Mouse (Mus musculus) left cerebral cortex, postnatal 4 days (tissue): Measurements from ENCODE around the gene Gm14214. TPM values are rescaled to one million over a fixed set of nuclear protein-coding genes. Genes with fewer than 3 reads are reported as not detected.
A peak's percentile ranks its signal among the peaks of the same experiment; 100 is the strongest.

Experiments
- DNase-seq: peaks from one replicate; pipeline ENCODE4 v3.0.0-alpha.2; 2022
- intact Hi-C: fragments of 180-260 bp; cut with DNase I; formaldehyde crosslinking; loops from one replicate; pipeline ENCODE4 v1.15.1; 2025
- total RNA-seq, 2 experiments: library from RNA; stranded (reverse); gene quantifications; 2 replicates each; pipeline ENCODE4 v1.2.3; 2021

The Gm14214 gene
- not detected for total RNA-seq

DNA sequence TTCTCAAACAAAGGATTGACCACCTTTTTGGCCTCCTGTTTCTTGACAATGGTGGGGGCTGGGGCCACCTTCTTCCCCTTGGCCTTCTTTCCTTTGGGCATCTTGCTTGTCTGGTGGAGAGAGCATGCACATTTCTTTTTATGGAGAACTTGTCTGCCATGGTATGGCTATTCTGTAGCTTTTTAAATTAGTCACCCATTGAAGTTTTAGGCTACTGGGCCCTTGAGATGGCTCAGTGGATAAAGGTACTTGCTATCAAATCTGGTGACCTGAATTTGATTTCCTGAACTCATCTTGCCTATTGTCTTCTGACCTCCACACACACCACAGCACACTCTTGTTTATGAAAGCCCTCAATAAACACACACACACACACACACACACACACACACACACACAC lies at the start of gene Gm14214:
Gene Gm14214, minus strand, starts transcription at position 101 of the 400 bp plus-strand sequence.
- intact Hi-C loops = loop anchor here (10.0 kb wide), 1 partner anchor 55 kb away; no protein-coding TSS in a partner anchor
- DNase-seq = no peak

DNA sequence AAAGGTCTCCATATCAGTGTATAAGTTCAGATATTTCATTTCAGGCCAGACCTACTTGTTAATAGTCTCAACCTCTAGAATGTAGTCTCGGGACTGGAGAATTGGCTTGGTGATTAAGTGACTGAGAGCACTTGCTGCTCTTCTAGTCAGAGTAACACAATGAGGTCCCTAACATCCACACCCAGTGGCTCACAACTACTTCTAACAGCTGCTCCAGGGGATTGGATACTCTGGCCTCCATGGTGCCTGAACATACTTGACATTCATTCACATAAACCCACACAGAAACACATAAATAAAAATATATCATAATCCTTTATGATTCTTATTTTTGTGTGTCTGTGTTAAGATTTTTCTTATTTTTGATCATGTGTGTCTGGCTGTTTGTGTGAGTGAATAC lies 48.8 kb upstream of the Gm14214 start:
- intact Hi-C loops = no loop called here

DNA sequence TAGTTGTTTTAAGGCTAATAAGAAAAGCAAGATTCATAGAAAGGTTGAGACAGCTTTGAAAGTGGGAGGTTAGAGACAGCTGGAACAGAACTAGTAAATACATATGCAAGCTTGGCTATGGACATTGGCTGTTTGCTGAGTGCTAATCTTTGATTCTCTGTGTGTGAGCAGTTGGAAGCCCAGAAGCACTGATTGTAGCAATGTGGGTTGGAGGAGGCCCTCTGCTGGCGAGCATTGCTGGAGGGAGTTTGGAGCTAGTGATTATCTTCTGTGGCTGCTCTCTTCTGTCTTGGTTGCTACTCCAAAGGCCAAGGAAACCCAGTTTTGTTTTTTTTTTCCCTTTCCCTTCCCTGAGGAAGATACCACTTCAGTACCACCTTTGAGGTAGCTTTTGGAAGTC lies 48.0 kb upstream of the Gm14214 start:
- intact Hi-C loops = no loop called here
- DNase-seq = peak; percentile 53

More for the DNA sequence above, 48.8 kb upstream of the Gm14214 start:
- no peak for DNase-seq

DNA sequence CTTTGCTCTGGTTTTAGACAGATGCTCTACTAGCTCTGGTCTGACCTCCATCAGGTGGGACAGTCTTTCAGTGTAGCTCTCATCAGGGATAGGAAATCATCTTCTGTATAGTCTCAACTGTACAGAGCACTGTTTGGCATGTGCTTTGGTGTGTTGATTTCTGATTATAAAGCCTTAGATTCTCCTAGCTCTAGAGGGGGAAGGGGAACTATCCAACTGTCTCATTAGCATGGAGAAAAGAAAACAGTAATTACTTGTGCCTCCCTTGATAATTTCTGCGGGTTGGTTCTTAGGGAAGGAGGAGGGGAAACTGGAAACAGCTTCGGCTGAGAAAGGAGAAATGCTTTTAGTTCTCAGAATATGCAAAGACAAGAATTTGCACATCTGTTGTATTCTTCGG lies 47.3 kb upstream of the Gm14214 start:
- intact Hi-C loops = no loop called here
- DNase-seq = no peak

DNA sequence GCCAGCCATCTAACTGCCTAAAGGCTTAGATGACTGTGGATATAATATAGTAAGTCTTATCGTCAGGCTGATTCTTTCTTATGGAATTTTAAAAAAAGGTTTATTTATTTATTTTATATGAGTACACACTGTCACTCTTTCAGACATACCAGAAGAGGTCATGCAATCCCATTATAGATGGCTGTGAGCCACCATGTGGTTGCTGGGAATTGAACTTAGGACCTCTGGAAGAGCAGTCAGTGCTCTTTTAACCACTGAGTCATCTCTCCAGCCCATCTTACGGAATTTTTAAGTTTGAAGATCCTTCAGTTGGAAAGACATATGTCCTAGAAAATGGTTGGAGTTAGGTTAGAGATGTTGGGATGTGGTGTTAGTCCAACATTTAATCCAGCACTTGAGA lies 43.6 kb upstream of the Gm14214 start:
- intact Hi-C loops = no loop called here

DNA sequence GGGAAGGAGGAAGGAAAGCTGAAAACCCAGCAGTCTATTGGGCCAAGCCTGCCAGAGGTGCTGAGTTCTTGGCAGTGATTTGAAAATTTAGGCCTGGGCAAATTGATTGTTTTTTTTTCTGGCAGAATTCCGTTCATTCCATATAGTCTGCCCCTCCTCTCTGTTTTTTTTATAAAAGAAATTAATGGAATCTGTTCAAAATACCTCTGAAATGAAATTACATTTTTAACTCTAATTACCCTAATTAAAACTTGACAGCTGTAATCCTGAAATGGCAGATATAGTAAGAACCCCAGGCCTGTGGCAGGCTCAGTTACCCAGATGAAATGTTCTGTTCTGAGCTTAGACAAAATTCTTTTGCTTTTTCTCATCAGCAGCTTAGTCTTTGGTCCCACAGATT lies 41.0 kb upstream of the Gm14214 start:
- no peak for DNase-seq
- intact Hi-C loops = no loop called here

More for the DNA sequence above, 43.6 kb upstream of the Gm14214 start:
- DNase-seq = no peak

DNA sequence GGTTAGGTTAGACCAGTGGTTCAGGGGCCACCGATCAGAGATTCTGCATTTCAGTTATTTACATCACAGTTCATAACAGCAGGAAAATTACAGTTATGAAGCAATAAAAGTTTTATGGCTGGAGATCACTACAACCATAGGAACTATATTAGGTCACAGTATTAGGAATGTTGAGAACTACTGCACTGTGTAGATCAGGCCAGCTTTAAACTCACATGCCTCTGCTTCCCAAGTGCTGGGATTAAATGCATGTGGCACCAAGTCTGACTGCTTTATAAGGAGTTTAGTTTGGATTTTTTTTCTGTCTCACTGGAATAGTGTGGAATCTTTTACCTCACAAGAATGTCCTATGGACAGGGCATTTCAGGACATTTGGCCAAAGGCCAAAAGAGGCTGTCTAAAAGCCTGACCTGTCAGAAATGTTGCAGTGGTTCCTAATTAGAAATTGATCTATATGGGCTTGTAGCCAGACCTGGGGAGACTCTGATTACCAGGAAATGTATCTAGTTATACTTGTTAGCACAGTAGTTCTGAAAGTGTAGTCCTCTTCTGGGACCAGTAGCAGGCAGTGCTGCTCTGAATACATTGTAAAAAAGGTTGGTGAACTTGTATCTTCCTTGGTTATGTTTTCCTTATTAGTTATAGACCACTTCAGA lies 39.4 kb upstream of the Gm14214 start:
- intact Hi-C loops = no loop called here
- no peak for DNase-seq

DNA sequence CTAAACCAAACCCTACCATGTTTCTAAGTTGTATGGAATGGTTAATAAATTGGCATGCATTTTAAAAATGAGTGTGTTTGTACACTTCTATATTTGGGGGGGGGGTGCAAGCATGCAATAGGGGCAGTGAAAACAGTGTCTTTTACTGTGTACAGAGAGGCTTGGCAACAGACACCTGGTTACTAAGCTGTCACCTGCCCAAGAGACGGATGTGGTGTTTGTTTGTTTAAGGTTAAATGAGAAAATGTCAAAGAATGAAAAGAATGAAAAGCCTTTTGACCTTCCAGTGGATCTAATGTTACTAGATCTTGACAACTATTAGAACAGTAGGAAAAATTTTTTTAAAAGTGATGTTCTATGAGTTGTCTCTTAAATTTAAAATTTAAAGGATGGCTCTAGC lies 37.9 kb upstream of the Gm14214 start:
- intact Hi-C loops = no loop called here
- no peak for DNase-seq

DNA sequence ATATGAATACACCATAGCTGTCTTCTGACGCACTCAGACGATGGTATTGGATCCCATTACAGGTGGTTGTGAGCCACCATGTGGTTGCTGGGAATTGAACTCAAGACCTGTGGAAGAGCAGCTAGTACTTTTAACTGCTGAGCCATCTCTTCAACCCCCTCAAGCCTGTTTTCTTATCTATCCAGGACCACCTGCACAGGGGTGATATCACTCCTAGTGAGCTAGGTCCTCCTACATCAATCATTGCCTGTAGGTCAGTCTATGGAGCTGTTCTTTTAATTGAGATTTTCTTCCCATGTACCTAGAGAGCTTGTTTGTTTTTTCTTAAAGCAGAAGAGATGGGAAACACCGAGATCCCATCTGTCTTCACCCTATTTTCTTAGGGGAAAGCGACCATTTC lies 34.0 kb upstream of the Gm14214 start:
- no peak for DNase-seq
- intact Hi-C loops = no loop called here

DNA sequence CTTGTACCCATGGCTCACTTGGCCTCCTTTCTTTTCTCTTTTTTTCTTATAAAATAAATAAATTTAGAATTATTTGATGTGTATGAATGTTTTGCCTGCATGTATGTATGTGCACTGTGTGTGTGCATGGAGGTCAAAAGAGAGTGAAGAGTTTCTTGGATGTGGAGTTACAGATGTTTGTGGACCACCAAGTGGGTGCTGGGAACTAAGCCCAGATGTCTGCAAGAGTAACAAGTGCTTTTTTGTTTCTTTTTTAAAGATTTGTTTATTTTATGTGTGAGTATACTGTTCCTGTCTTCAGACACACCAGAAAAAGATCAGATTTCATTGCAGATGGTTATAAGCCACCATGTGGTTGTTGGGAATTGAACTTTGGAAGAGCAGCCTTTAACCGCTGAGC lies 33.5 kb upstream of the Gm14214 start:
- DNase-seq = no peak
- intact Hi-C loops = no loop called here

DNA sequence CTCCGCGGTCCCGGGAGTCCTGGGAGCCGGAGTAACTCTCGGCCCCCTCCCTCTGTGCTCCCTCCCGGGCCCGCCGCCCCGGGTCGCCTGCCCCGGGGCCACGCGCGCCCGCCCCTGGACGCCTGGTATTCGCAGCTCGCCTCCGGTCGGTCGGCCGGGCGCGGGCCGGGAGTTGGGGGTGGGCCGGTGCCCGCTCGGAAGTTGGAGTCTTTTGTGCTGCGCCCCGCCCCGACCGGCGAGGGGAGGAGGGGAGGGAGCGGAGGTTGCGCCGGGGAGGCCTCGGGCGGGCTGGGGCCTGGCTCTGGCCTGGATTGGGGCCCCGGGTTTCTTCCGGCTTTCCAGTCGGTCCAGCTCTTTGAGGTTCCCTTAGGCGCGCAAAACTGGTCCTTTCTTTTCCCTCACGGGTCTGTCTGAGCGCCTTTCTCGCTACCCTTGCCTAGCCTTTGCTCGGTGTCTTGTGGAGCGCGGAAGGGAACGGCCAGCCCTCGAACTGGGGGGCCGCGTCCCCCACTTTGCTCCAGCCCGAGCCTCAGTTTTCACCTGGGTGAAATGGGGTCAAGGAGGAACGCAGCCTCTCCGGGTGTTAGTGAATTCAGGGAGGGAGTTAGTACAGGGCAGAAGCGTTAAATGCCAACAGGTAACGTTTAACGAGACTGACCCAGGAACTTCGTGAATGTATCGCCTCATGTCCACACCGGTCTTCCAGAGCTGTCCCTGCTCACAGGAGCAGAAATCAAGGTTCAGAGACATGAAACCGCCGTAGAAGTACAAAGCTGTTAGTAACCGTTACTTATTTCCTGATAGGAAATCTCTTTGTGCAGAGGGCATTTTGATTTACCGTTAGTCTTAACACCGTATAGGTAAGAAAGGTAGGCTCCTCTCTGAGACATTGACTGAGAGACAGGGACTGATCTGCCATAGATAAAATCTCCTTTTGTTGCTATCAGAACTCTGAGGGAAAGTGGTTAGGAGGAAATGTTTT lies 22.1 kb upstream of the Gm14214 start:
- intact Hi-C loops = loop anchor here (10.0 kb wide), 1 partner anchor 63 kb away; no protein-coding TSS in a partner anchor
- peak; percentile 66 for DNase-seq

DNA sequence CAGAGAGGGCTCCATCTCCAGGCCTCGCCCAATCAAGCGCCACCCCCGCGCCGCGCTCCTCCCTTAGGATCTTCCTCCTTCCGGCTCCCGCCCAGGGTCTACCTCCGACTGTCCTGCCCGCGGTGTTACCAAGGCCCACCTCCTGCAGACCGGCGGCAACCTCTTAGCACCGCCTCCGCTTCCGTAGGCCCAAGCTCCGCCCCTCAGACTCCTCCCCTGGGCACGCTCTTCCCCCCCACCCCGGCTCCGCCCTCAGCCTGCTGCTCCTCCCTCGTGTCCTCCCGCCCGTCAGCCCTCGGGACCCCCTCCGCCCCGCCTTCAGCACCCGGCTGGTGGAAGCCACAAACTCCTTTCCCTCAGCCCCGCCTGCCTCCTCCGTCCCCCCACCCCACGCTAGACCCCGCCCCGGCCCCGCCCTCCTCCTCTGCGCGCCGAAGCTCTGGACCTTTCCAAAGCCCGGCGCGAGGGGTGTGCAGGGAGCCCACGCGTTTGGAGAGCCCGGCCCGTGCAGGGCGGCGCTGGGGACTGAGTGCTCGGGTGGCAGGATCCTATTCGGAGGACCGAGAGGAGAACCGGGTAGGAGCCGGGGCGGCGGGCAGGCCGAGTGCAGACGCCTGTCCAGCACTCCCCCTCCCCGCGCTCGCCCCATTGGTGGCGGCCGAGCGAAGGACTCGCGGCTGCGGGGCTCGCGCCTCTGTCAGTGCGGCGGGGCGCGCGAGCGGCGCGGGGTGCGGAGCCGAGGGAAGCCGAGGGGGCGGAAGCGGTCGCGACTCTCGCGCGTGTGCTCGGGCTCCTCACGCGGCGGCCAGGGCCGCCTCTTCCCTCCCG lies 21.0 kb upstream of the Gm14214 start, which contains the start of the genes Raly and a:
Gene Raly, plus strand, starts transcription at position 441 of the 828 bp plus-strand sequence.
Gene a, plus strand, starts transcription at position 747 of the 828 bp plus-strand sequence.
- DNase-seq = peak; percentile 100
- intact Hi-C loops = loop anchor here (10.0 kb wide), 1 partner anchor 64 kb away; no protein-coding TSS in a partner anchor

DNA sequence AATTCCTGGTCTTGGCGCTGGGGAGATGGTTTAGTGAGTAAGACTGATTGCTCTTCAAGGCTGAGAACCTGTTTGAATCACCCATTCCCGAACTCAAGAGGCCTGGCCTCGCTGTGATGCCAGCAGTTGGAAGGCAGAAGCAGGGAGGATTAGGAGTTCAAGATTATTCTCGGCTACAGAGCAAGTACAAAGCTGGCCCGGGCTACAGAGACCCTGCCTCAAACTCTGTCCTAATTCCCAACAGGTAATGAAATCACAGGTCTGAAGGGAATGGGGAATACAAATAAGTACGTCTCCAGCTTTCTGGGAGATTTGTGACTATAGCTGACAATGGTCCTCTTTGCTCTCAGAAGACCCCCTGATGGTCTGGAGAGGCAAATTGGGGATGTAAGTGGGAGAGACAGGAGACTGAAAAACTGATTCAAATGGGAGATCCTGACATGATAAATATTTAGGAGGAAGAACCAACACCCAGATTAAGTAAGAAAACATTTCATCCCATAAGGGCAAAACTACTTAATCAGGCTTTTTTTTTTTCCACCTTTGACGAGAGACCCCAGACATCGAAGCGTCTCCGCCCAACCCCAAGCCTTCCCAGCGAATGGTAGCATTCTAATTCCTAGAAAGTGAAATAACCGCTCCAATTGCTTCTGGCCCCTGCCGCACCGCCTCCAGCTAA lies 20.3 kb upstream of the Gm14214 start:
- no peak for DNase-seq
- intact Hi-C loops = loop anchor here (10.0 kb wide), 1 partner anchor 65 kb away; no protein-coding TSS in a partner anchor

DNA sequence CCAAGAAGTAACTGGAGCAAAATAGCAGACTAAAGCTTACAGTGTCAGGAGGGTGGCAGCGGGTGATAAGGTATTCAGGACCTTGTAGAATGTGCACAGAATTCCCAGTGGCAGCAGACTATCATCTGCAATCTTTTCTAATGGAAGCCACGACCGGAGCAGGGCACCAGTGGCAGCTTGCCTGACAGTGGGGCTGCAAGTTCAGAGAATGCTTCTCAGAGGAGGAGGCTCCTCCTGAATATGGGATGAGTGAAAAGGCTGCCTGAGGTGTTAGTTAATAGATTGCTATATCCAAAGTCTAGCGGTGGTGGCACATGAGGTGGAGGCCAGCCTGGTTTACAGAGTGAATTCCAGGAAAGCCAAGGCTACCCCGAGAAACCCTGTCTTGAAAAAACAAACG lies 19.6 kb upstream of the Gm14214 start:
- DNase-seq = no peak
- intact Hi-C loops = no loop called here

DNA sequence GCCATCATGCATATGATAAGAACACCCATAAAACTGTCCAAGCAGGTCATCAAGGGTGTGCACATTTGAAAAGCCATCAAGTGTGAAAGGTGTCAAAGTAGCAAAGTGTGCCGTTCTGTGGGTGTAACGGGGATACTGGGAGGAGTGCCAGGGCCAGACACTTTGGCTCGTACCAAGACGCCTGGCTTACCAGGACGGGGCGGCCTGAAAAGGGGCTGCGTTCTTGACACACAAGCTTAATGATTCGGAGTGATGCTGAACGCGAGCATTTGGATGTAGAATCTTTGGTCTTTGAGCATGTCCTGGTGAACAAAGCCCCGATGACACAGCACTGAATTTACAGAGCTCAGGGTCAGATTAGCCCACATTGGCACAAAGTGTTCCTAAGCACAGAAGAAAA lies 16.9 kb upstream of the Gm14214 start:
- intact Hi-C loops = no loop called here
- DNase-seq = no peak

DNA sequence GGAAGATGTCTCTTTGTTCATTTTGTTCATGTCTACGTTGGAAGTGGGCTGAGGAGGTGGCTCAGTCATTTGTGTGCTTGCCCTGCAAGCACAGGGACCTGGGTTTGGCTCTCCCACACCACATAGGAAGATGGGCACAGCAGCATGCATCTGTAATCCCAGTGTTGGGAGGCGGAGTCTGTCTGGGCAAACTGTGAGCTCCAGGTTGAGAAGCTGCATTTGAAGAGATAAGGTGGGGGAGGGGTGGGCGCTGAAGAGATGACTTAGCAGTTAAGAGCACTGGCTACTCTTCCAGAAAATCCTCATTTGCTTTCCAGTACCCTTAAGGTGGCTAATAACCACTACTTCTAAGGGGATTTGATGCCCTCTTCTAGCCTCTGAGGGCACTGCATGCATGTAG lies 16.4 kb upstream of the Gm14214 start:
- no peak for DNase-seq
- intact Hi-C loops = no loop called here

DNA sequence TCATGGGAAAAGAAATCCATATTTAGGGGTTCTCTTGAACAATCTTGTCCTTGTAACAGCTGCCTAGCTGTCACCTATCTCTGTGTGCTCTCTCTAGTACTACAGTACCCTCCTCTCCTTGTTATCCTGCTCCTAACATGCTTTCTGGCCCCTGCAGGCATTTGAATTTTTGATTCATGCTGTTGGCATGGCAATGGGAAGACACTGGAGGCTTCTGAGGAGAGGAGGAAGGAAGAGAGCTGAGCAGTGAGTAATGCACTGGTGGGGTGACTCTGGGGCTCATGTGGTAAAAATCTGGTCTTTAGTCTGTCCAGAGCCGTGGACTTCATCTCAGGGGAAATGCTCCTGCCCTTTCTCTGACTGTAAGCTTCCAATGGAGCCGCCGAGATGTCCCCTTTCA lies 15.5 kb upstream of the Gm14214 start:
- no peak for DNase-seq
- intact Hi-C loops = no loop called here

DNA sequence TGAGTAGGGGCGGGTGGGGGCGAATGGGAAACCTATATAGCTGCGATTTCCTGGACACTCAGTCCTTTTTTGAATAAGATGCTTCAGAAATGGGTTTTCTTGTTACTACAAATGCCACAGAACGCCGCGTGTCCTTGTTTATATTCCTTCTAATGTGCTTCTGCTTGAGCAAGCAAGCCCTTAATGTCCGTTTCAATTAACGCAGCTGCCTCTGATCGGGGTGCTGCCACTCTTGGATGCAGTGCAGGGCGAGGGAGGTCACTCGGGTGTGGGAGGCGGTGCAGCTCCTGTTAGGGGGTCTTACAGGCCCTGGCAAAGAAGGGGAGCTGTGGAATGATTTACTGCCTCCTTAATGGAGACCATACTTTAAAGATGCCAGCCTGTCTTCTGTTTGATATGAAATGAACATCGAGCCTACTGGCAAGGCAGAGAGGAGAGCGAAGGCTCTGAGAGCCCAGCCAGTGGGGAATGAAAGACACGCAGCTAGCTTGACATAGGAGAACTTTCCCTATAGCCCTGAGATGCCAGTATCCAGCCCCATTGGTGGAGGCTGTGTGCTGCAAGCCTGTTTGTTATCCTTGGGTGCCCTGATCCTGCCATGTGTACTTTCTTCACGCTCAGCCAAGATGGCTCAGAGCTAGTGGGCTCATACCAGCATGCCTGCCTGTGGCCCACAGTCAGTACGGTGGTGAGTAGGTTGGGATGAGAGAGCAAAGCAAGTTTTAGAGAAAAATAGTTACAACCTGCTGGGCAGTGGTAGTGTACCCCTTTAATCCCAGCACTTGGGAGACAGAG lies 13.2 kb upstream of the Gm14214 start:
- intact Hi-C loops = no loop called here
- no peak for DNase-seq

DNA sequence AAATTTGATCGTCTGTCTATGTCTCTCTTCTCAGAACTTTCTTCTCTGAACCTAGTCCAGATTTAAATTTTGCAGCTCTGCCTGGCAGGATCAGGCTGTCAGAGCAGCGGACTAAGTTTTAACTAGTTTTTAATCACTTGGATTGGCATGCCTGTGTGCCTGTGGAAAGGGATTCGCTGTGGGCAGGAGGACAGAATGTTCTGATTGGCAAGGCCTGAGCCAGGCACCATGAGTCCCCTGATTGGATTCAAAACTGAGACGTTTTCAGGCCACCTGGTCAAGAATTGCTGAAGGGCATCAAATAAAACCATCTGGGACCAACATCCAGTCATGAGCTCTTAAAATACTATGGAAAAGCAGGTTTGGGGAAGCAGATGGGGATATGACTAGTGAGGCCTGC lies 12.5 kb upstream of the Gm14214 start:
- intact Hi-C loops = no loop called here
- no peak for DNase-seq
